In the genomic region with DNA sequence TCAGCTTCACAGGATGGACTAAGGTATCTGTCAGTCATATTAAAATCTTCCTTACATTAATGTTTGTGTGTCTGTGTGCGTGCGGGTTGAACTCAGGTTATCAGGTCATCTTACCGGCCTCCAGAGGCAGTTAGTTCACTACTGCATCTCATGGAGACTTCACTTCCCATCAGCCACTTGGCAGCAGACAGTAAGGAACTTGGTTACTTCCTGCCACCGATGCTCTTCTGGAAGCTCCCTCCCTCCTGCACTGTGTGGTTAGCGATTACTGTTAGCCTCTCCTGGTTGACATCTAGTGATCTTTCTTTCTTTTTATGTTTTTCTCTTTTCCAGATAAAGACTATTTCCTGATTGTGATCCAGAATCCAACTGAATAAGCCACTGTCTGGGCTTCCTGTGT, we compare ENCODE assay signal across 23 mouse cellular contexts. TPM values are rescaled to one million over a fixed set of nuclear protein-coding genes. Genes with fewer than 3 reads are reported as not detected.
DNase-seq lines count a peak whose midpoint lies in the region; ATAC-seq lines count a peak whose summit lies in the region.
"Had no signal": no experiment of that assay in that cellular context is flagged by ENCODE, and none has a peak within 500 bp of the region (broad histone marks: within the 10 kb centered on the region; RNA-seq: fewer than 3 reads in every experiment).

No protein-coding gene starts in this region.

- no peak overlapping the region for H3K9ac ChIP-seq in hindbrain, embryonic 14.5 days
- H3K9ac ChIP-seq: embryonic facial prominence, embryonic 12.5 days; forebrain, embryonic 12.5 days had no signal

- no peaks in the 10 kb centered on the region for H3K9me3 ChIP-seq in hindbrain, embryonic 14.5 days (ENCODE audit: control insufficient read depth, low read length)
- H3K9me3 ChIP-seq: embryonic facial prominence, embryonic 10.5 days; embryonic facial prominence, embryonic 12.5 days; forebrain, embryonic 10.5 days; forebrain, embryonic 12.5 days had no signal

- H3K36me3 ChIP-seq in hindbrain, embryonic 14.5 days (replicated peaks; ENCODE audit: control insufficient read depth, insufficient read depth): peaks cover 73% of the 10 kb centered on the region

- WGBS in hindbrain, embryonic 14.5 days: 92% methylated on average over 5 of the region's 5 CpGs

- H3K4me3 ChIP-seq in hindbrain, embryonic 14.5 days (replicated peaks; ENCODE audit: low read length): no peak overlapping the region
- H3K4me3 ChIP-seq: embryonic facial prominence, embryonic 10.5 days; embryonic facial prominence, embryonic 12.5 days; erythroblast, embryonic 14.5 days; forebrain, embryonic 10.5 days; forebrain, embryonic 12.5 days had no signal

- ATAC-seq in common myeloid progenitor, adult 5-6 weeks (replicated peaks; ENCODE audit: low read depth, poor library complexity, severe bottlenecking): 0 out of 2 replicates have a peak, but pooled peaks have one; percentile 29
- no peak for ATAC-seq in hindbrain, embryonic 14.5 days (ENCODE audit: low FRiP score)
- ATAC-seq: activated CD4-positive, CD25-positive, alpha-beta regulatory T cell, adult 4 months; forebrain, embryonic 14.5 days; forebrain, embryonic 16.5 days; Patski had no signal

- no peaks in the 10 kb centered on the region for H3K4me1 ChIP-seq in hindbrain, embryonic 14.5 days (replicated peaks; ENCODE audit: control insufficient read depth, insufficient read depth, low read length)
- H3K4me1 ChIP-seq: embryonic facial prominence, embryonic 10.5 days; embryonic facial prominence, embryonic 12.5 days; forebrain, embryonic 10.5 days; forebrain, embryonic 12.5 days had no signal

- no peak overlapping the region for H3K27ac ChIP-seq in hindbrain, embryonic 14.5 days
- H3K27ac ChIP-seq: embryonic facial prominence, embryonic 10.5 days; embryonic facial prominence, embryonic 12.5 days; forebrain, embryonic 10.5 days; forebrain, embryonic 12.5 days had no signal

- peak; percentile 16 for DNase-seq in testis, postnatal 10 days (ENCODE audit: low spot score)
- DNase-seq in testis, postnatal 14 days (ENCODE audit: low spot score): no peak
- no peak for DNase-seq in frontal cortex, adult 2 months (ENCODE audit: extremely low spot score in 1 of 2, low spot score in 1 of 2)
- no peak for DNase-seq in hindbrain, embryonic 14.5 days (ENCODE audit: low spot score)
- DNase-seq: adrenal gland, adult 8-10 months; adrenal gland, postnatal 14 days; adrenal gland, postnatal 36 days; cerebellum, adult 11-12 months; cerebellum, adult 2 months; cerebellum, adult 9-10 months; cerebellum, postnatal 10 days; cerebellum, postnatal 25 days; embryo, embryonic 11 days had no signal

- no peak overlapping the region for H3K4me2 ChIP-seq in hindbrain, embryonic 14.5 days (replicated peaks)
- H3K4me2 ChIP-seq: embryonic facial prominence, embryonic 12.5 days; forebrain, embryonic 12.5 days had no signal

- no peaks in the 10 kb centered on the region for H3K27me3 ChIP-seq in hindbrain, embryonic 14.5 days (ENCODE audit: control insufficient read depth, insufficient read depth, low read length)
- H3K27me3 ChIP-seq: embryonic facial prominence, embryonic 12.5 days; forebrain, embryonic 12.5 days; Patski had no signal

RNA-seq across cellular contexts. Expression of a gene that starts 13.3 kb away (rescaled TPM):
- 233 and 253 TPM in 2 replicates for total RNA-seq in common myeloid progenitor, adult 5-6 weeks (2017)
- polyA plus RNA-seq in frontal cortex, adult 2 months (2012; rRNA removed): 830 and 929 TPM in 2 replicates
- 748 and 784 TPM in 2 replicates for polyA plus RNA-seq in hindbrain, embryonic 14.5 days (2014; fragmentation: Nextera tagmentation; extraction: Ambion mirVana)

RNA-seq across cellular contexts. Expression of a gene that starts 26.5 kb away (rescaled TPM):
- 0.37 and 1.2 TPM in 2 replicates for total RNA-seq in common myeloid progenitor, adult 5-6 weeks (2017)
- 387 and 406 TPM in 2 replicates for polyA plus RNA-seq in frontal cortex, adult 2 months (2012; rRNA removed)
- 616 and 629 TPM in 2 replicates for polyA plus RNA-seq in hindbrain, embryonic 14.5 days (2014; fragmentation: Nextera tagmentation; extraction: Ambion mirVana)
